Comparison of ENCODE assay signal across 15 mouse cellular contexts in the genomic region with DNA sequence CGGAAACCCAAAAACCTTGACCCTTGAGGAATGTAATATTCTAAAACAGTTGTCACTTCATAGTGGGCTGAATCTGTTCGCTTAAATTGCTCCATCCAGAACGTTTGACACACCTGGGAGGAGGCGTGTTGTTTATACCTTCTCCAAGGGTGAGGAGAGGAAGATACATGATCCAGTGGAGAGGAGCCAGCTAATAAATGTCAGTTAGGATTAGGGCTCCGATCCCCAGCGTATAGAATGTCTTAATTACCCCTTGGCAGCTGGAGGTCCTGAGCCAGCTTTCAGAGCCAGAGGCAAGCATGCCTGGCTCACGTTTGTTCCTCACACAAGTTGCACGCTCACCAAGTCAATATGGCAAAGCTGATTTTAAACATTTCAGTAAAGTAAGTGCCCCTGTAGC.
A peak's percentile ranks its signal among the peaks of the same experiment; 100 is the strongest.
DNase-seq lines count a peak whose midpoint lies in the region; ATAC-seq lines count a peak whose summit lies in the region.
"Had no signal": no experiment of that assay in that cellular context is flagged by ENCODE, and none has a peak within 500 bp of the region (broad histone marks: within the 10 kb centered on the region; RNA-seq: fewer than 3 reads in every experiment).

No protein-coding gene starts in this region.

- no peaks in the 10 kb centered on the region for H3K36me3 ChIP-seq in forebrain, embryonic 13.5 days (ENCODE audit: poor library complexity, severe bottlenecking)
- no peaks in the 10 kb centered on the region for H3K36me3 ChIP-seq in forebrain, embryonic 16.5 days (ENCODE audit: control insufficient read depth, insufficient read depth)
- 0 out of 2 replicates have a peak, but pooled peaks cover 3% of the 10 kb centered on the region for H3K36me3 ChIP-seq in embryonic facial prominence, embryonic 13.5 days
- no peaks in the 10 kb centered on the region for H3K36me3 ChIP-seq in midbrain, embryonic 12.5 days
- H3K36me3 ChIP-seq: heart, embryonic 10.5 days; liver, embryonic 15.5 days had no signal

- no peak overlapping the region for H3K4me2 ChIP-seq in forebrain, embryonic 13.5 days
- H3K4me2 ChIP-seq in forebrain, embryonic 16.5 days (ENCODE audit: low read length) = no peak overlapping the region
- H3K4me2 ChIP-seq in embryonic facial prominence, embryonic 13.5 days = no peak overlapping the region
- no peak overlapping the region for H3K4me2 ChIP-seq in midbrain, embryonic 12.5 days (replicated peaks)
- H3K4me2 ChIP-seq: liver, embryonic 15.5 days had no signal

- H3K27ac ChIP-seq in forebrain, embryonic 13.5 days = no peak overlapping the region
- no peak overlapping the region for H3K27ac ChIP-seq in forebrain, embryonic 16.5 days (ENCODE audit: low read length)
- no peak overlapping the region for H3K27ac ChIP-seq in embryonic facial prominence, embryonic 13.5 days
- H3K27ac ChIP-seq in midbrain, embryonic 12.5 days (replicated peaks) = no peak overlapping the region
- H3K27ac ChIP-seq: heart, embryonic 10.5 days; layer of hippocampus, adult 2 months; liver, embryonic 15.5 days; macrophage had no signal

- 8% methylated on average over 8 of the region's 8 CpGs for WGBS in forebrain, embryonic 13.5 days
- 9% methylated on average over 8 of the region's 8 CpGs for WGBS in forebrain, embryonic 16.5 days
- 22% methylated on average over 8 of the region's 8 CpGs for WGBS in embryonic facial prominence, embryonic 13.5 days
- WGBS in midbrain, embryonic 12.5 days = 16% methylated on average over 8 of the region's 8 CpGs

- H3K4me1 ChIP-seq in forebrain, embryonic 13.5 days = peaks cover 5% of the 10 kb centered on the region; the same call in 1 of the 2 replicates
- H3K4me1 ChIP-seq in forebrain, embryonic 16.5 days (replicated peaks; ENCODE audit: control insufficient read depth, insufficient read depth, low read length) = peaks cover 4% of the 10 kb centered on the region
- peaks cover 8% of the 10 kb centered on the region; the same call in 1 of the 2 replicates for H3K4me1 ChIP-seq in embryonic facial prominence, embryonic 13.5 days
- peaks cover 5% of the 10 kb centered on the region; the same call in 1 of the 2 replicates for H3K4me1 ChIP-seq in midbrain, embryonic 12.5 days
- H3K4me1 ChIP-seq: heart, embryonic 10.5 days had no signal

- H3K27me3 ChIP-seq in forebrain, embryonic 13.5 days = peaks cover 3% of the 10 kb centered on the region; the same call in 1 of the 2 replicates
- no peaks in the 10 kb centered on the region for H3K27me3 ChIP-seq in forebrain, embryonic 16.5 days (replicated peaks; ENCODE audit: control insufficient read depth, insufficient read depth, low read length)
- H3K27me3 ChIP-seq in embryonic facial prominence, embryonic 13.5 days = no peaks in the 10 kb centered on the region
- H3K27me3 ChIP-seq in midbrain, embryonic 12.5 days = peaks cover 17% of the 10 kb centered on the region
- H3K27me3 ChIP-seq: liver, embryonic 15.5 days had no signal

- no peaks in the 10 kb centered on the region for H3K9me3 ChIP-seq in forebrain, embryonic 13.5 days (replicated peaks)
- H3K9me3 ChIP-seq in forebrain, embryonic 16.5 days (ENCODE audit: control insufficient read depth, low read length) = no peaks in the 10 kb centered on the region
- no peaks in the 10 kb centered on the region for H3K9me3 ChIP-seq in embryonic facial prominence, embryonic 13.5 days
- no peaks in the 10 kb centered on the region for H3K9me3 ChIP-seq in midbrain, embryonic 12.5 days
- H3K9me3 ChIP-seq: heart, embryonic 10.5 days; liver, embryonic 15.5 days had no signal

- H3K4me3 ChIP-seq in forebrain, embryonic 13.5 days = no peak overlapping the region
- H3K4me3 ChIP-seq in forebrain, embryonic 16.5 days (replicated peaks; ENCODE audit: low read length) = no peak overlapping the region
- H3K4me3 ChIP-seq in embryonic facial prominence, embryonic 13.5 days = no peak overlapping the region
- no peak overlapping the region for H3K4me3 ChIP-seq in midbrain, embryonic 12.5 days
- H3K4me3 ChIP-seq: heart, embryonic 10.5 days; layer of hippocampus, adult 2 months; liver, embryonic 15.5 days had no signal

- H3K9ac ChIP-seq in forebrain, embryonic 13.5 days = no peak overlapping the region
- H3K9ac ChIP-seq in forebrain, embryonic 16.5 days (replicated peaks; ENCODE audit: low read depth, low read length) = no peak overlapping the region
- no peak overlapping the region for H3K9ac ChIP-seq in embryonic facial prominence, embryonic 13.5 days
- H3K9ac ChIP-seq in midbrain, embryonic 12.5 days (replicated peaks) = no peak overlapping the region
- H3K9ac ChIP-seq: liver, embryonic 15.5 days had no signal

- peak; percentile 11 for DNase-seq in NIH3T3 (ENCODE audit: low read depth)
- no peak for DNase-seq in frontal cortex, postnatal 36 days (ENCODE audit: low spot score in 2 of 2)
- DNase-seq in thymus, postnatal 10 days (ENCODE audit: low spot score in 2 of 2) = no peak
- no peak for DNase-seq in urinary bladder, postnatal 10 days (ENCODE audit: low spot score)
- DNase-seq: adrenal gland, postnatal 36 days; heart, postnatal 36 days had no signal

- peak; percentile 41; the same call in 1 of the 2 replicates for ATAC-seq in forebrain, embryonic 13.5 days
- no peak for ATAC-seq in forebrain, embryonic 16.5 days
- peak; percentile 84 for ATAC-seq in embryonic facial prominence, embryonic 13.5 days (ENCODE audit: insufficient number of reproducible peaks, insufficient read depth, low FRiP score, low TSS enrichment, low read depth)
- ATAC-seq in midbrain, embryonic 12.5 days (ENCODE audit: low FRiP score, low read depth) = peak; percentile 82
- ATAC-seq: intestine, postnatal 0 days had no signal
